Mouse (Mus musculus) heart, embryonic 12.5 days (tissue): Measurements from ENCODE around the gene Chpf2. TPM values are rescaled to one million over a fixed set of nuclear protein-coding genes. Genes with fewer than 3 reads are reported as not detected.
A peak's percentile ranks its signal among the peaks of the same experiment; 100 is the strongest.

ENCODE experiments used
- ATAC-seq: fragments of 200-750 bp; cut with Nextera tagmentation; 2 replicates; pipeline ENCODE4 v1.8.0; 2017; ENCODE audit warnings: moderate TSS enrichment, moderate library complexity; ENCODE audit not compliant: insufficient number of reproducible peaks, low FRiP score
- H3K27ac ChIP-seq: fragments of 300-500 bp; sonication (generic); 2 replicates; pipeline ENCODE4 v1.5.1; 2016; ENCODE audit warnings: mild to moderate bottlenecking, moderate library complexity; ENCODE audit not compliant: poor library complexity, severe bottlenecking
- H3K27me3 ChIP-seq: fragments of 300-500 bp; sonication (generic); replicated peaks from 2 replicates; pipeline ENCODE4 v1.6.1; 2016; ENCODE audit warnings: mild to moderate bottlenecking, moderate library complexity
- H3K36me3 ChIP-seq: fragments of 300-500 bp; sonication (generic); 2 replicates; pipeline ENCODE4 v1.6.1; 2016; ENCODE audit warnings: mild to moderate bottlenecking, moderate library complexity
- H3K4me1 ChIP-seq: fragments of 300-500 bp; sonication (generic); replicated peaks from 2 replicates; pipeline ENCODE4 v1.6.1; 2016; ENCODE audit warnings: mild to moderate bottlenecking
- H3K4me2 ChIP-seq: fragments of 300-500 bp; sonication (generic); 2 replicates; pipeline ENCODE4 v1.6.1; 2016; ENCODE audit warnings: mild to moderate bottlenecking, moderate library complexity
- H3K4me3 ChIP-seq: fragments of 300-500 bp; sonication (generic); 2 replicates; pipeline ENCODE4 v1.5.1; 2016; ENCODE audit warnings: mild to moderate bottlenecking
- H3K9ac ChIP-seq: fragments of 300-500 bp; sonication (generic); 2 replicates; pipeline ENCODE4 v1.6.1; 2016; ENCODE audit warnings: mild to moderate bottlenecking, moderate library complexity
- H3K9me3 ChIP-seq: fragments of 300-500 bp; sonication (generic); replicated peaks from 2 replicates; pipeline ENCODE4 v1.6.1; 2016; ENCODE audit warnings: mild to moderate bottlenecking, moderate library complexity
- WGBS: fragments of 180-500 bp; shearing (Covaris S2); methylation state at CpG from one replicate; pipeline ENCODE4 v1.1.7; 2016; 5-methylcytosine and 5-hydroxymethylcytosine counted together
- polyA plus RNA-seq: library from polyadenylated mRNA; unstranded; fragments of >200 nt; fragmentation: Nextera tagmentation; extraction: Ambion mirVana; gene quantifications from 2 replicates; pipeline ENCODE4 v1.2.1, GENCODE M21; 2016

Chpf2 gene
- polyA plus RNA-seq, 1 experiment from 2014 or later = 20.1 TPM

DNA sequence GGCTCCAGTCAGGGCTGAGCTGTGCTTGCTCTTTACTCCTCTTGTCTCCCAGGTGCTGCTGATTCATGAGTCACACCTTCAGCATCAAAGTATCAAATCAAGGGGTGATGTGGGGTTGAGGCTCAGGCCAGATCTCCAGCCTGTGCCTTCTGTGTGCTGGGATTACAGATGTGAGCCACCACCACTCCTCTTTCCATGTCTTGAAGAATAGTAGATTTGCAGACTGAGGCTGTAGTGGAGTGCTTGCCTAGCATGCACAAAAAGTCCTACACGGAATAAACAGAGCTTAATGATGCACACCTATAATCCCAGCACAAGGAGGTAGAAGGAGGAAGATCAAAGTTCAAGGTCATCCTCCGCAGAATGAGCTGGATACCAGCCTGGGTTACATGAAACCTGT is 29.8 kb upstream of the Chpf2 start, which contains the start of gene 4931409K22Rik:
TSS of gene 4931409K22Rik (minus strand) at position 101 of the 400 bp plus-strand sequence.
- Histone ChIP-seq H3K9me3 (0 out of 2 replicates have a peak, but pooled peaks cover 4% of the 10 kb centered on the region), H3K27me3 (peaks cover 15% of the 10 kb centered on the region; the same call in 1 of the 2 replicates), H3K9ac (no peak within 1 kb of the TSS), H3K4me1 (no peaks in the 10 kb centered on the region), H3K4me3 (no peak within 1 kb of the TSS), H3K4me2 (no peak within 1 kb of the TSS), H3K27ac (no peak within 1 kb of the TSS), H3K36me3 (no peaks in the 10 kb centered on the region)
- ATAC-seq = no peak
- whole genome bisulfite sequencing = 59% methylated on average over 2 of the region's 2 CpGs

- WGBS = 73% methylated on average over 1 of the region's 1 CpGs
- Histone ChIP-seq H3K4me2 (peak overlapping the region; percentile 92), H3K27ac (no peak overlapping the region), H3K4me3 (peak overlapping the region; percentile 84), H3K27me3 (no peaks in the 10 kb centered on the region), H3K36me3 (peaks cover 47% of the 10 kb centered on the region), H3K9me3 (no peaks in the 10 kb centered on the region), H3K4me1 (peaks cover 14% of the 10 kb centered on the region), H3K9ac (no peak overlapping the region)
- no peak for ATAC-seq
These were observed 10.6 kb upstream of the Chpf2 start for GRCm38 (mm10) chr5:24575948-24576347.

DNA sequence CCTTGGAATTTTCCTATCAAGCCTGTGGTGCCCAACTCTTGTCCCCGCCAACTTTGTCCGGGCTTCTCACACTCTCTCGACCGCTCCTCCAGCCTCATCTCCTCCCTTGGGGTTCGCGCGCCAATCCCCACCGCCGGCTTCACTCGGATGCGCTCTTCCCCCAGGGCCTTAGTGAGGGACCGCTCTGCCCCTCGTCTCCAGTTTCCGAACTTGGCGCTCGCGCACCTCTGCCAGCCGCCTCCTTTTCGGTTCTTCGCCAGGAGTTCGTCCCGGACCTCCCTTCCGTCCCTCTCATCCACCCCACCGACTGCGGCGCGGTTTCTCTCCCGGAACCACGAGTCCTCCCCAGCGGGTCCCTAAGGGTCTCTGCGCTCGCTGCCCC is 9.7 kb upstream of the Chpf2 start:
- peak overlapping the region; percentile 84 for H3K4me3 ChIP-seq
- H3K27me3 ChIP-seq = no peaks in the 10 kb centered on the region
- H3K9me3 ChIP-seq = no peaks in the 10 kb centered on the region
- peak overlapping the region; percentile 71 for H3K27ac ChIP-seq
- H3K36me3 ChIP-seq = peaks cover 39% of the 10 kb centered on the region
- peak overlapping the region; percentile 90 for H3K9ac ChIP-seq
- H3K4me1 ChIP-seq = peaks cover 14% of the 10 kb centered on the region
- H3K4me2 ChIP-seq = peak overlapping the region; percentile 92
- peak; percentile 23; the same call in 1 of the 2 replicates for ATAC-seq
- under 1% methylated on average over 32 of the region's 32 CpGs for WGBS

GRCm38 (mm10) chr5:24577183-24577929 is 9.2 kb upstream of the Chpf2 start, which contains the start of gene Abcf2:
Gene Abcf2 (minus strand): TSS chr5:24577467.
- Histone ChIP-seq H3K4me2 (peak within 1 kb of the TSS; percentile 92), H3K27ac (peak within 1 kb of the TSS; percentile 76), H3K9ac (peak within 1 kb of the TSS; percentile 90), H3K4me3 (peak within 1 kb of the TSS; percentile 84), H3K27me3 (no peaks in the 10 kb centered on the region), H3K36me3 (peaks cover 33% of the 10 kb centered on the region), H3K4me1 (peaks cover 14% of the 10 kb centered on the region), H3K9me3 (no peaks in the 10 kb centered on the region)
- 1% methylated on average over 48 of the region's 48 CpGs for WGBS
- peak; percentile 96 for ATAC-seq

DNA sequence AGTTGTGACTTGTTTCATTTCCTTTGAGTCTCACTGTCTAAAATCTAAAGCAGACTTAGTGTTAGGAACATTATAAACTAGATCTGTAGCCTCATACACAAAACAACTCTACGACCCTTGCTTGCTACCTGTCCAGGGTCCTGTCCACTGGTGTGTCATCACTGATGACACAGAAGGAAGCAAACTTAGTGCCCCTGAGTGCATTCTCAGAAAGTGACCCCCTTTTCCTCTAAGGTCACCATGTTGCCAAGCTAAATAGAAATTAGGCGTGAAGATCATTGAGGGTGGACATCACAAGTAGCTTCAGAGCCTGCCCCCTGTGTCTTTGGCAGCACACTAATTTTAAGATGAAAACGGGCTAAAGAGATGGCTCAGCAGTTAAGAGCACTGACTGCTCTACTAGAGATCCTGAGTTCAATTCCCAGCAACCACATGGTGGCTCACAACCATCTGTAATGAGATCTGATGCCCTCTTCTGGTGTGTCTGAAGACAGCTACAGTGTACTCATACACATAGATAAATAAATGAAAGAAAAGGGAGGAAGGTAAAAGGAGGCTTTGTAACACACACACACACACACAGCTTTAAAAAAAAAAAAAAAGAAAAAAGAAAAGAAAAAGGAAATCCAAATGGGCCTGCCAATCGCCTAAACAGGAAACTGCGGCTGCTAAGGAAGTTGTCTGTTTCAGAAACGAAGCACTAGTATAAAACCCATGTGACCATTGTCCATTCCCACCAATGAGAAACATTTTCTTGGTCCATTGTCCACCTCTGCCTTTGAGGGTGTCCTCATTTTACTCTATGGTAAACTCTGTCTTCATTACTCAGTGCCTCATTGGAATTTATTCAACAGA is 8.2 kb upstream of the Chpf2 start:
- ATAC-seq = no peak

DNA sequence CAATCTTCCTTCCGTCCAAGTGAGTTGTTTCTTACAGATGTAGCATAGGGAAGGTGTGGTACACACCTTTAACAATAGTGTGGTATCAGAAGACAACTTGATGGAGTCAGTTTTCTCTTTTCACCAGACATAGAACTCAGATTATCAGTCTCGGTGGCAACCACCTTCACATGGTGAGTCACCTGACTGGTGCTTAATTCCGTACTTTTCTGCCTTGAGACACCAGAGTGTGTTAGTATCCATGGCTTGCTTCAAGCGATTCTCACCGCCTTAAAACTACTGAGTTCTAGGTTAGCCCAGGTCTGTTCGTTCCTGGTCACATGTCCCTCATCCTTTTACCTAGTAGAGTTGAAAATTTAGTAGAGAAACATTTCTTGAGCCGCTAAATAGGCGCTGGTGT is 435 bp upstream of the Chpf2 start:
- Histone ChIP-seq H3K4me2 (peak overlapping the region; percentile 83), H3K9ac (peak overlapping the region; percentile 81), H3K27me3 (no peaks in the 10 kb centered on the region), H3K36me3 (peaks cover 31% of the 10 kb centered on the region), H3K4me3 (peak overlapping the region; percentile 78), H3K27ac (no peak overlapping the region), H3K4me1 (peaks cover 19% of the 10 kb centered on the region), H3K9me3 (no peaks in the 10 kb centered on the region)
- ATAC-seq = no peak
- 13% methylated on average over 8 of the region's 8 CpGs for WGBS

More for the DNA sequence above, 8.2 kb upstream of the Chpf2 start:
- WGBS = 61% methylated on average over 6 of the region's 6 CpGs
- Histone ChIP-seq H3K4me2 (peak overlapping the region; percentile 69), H3K36me3 (peaks cover 23% of the 10 kb centered on the region), H3K4me1 (peaks cover 14% of the 10 kb centered on the region), H3K9me3 (no peaks in the 10 kb centered on the region), H3K27me3 (no peaks in the 10 kb centered on the region), H3K9ac (peak overlapping the region; percentile 70), H3K4me3 (peak overlapping the region; percentile 84), H3K27ac (peak overlapping the region; percentile 76)

DNA sequence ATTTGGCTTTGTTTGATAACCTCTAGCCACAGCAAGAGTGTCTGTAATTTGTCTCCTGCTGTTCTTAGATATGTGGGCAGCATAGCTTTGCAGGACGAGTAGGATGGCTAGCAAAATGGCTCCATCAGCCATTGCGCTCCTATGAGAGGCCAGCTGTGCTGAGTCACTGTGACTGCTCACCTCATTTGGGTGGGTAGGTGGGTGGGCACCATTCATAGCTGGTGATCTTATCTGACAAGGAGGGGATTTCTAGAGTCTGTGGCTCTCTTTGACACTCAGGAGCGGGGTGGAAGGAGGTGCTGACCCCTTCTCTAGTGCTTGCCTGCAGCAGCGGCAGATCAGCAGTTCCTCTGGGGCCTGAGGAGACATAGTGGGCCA is 648 bp downstream of the Chpf2 start:
- 17% methylated on average over 4 of the region's 4 CpGs for WGBS
- Histone ChIP-seq H3K36me3 (peaks cover 42% of the 10 kb centered on the region), H3K9me3 (no peaks in the 10 kb centered on the region), H3K4me1 (peaks cover 30% of the 10 kb centered on the region), H3K27ac (peak overlapping the region; percentile 60; the same call in 1 of the 2 replicates), H3K27me3 (no peaks in the 10 kb centered on the region), H3K9ac (peak overlapping the region; percentile 81), H3K4me2 (peak overlapping the region; percentile 83), H3K4me3 (peak overlapping the region; percentile 78)
- ATAC-seq = peak; percentile 38; the same call in 1 of the 2 replicates

DNA sequence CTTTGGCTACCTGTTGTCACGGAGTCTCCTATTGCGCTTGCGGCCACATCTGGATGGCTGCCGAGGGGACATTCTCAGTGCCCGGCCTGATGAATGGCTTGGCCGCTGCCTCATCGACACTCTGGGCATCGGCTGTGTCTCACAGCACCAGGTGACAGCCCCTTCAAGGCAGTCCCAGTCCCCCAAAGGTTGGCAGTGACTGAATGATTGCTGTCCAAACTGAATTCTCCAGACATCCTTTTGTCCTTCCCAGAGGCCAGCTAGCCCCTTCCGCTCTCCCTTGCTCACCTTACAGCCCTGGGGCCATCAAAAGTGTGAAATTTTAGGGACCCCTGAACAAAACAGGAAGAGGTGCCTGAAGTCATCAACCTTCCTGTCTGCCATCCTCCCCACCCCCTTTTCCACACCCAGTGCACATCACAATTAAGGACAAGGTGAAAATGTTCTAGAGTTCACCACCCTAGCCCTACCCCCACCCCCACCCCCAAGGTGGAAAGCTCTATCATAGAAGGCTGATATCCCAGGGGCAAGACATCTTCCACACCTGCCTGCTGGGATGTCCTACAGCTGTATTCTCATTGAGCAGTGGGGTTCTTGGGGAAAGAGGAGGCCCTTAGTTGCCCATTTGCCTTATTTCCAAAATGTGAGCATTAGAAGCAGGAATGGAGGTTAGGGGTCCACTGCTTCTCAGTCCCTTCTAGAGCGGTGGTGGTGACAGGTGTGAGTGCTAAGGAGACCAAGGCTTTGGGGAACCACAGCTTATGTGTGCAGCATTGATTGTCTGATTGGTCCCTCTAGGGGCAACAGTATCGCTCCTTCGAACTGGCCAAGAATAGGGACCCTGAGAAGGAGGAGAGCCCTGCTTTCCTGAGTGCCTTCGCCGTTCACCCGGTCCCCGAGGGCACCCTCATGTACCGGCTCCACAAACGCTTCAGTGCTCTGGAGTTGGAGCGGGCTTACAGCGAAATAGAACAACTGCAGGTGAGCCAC is 3.3 kb downstream of the Chpf2 start:
- peaks cover 68% of the 10 kb centered on the region for H3K36me3 ChIP-seq
- H3K4me3 ChIP-seq = no peak overlapping the region
- H3K27ac ChIP-seq = no peak overlapping the region
- no peak overlapping the region for H3K4me2 ChIP-seq
- H3K27me3 ChIP-seq = no peaks in the 10 kb centered on the region
- H3K9me3 ChIP-seq = no peaks in the 10 kb centered on the region
- peaks cover 35% of the 10 kb centered on the region for H3K4me1 ChIP-seq
- H3K9ac ChIP-seq = no peak overlapping the region
- 86% methylated on average over 20 of the region's 20 CpGs for WGBS
- ATAC-seq = no peak

DNA sequence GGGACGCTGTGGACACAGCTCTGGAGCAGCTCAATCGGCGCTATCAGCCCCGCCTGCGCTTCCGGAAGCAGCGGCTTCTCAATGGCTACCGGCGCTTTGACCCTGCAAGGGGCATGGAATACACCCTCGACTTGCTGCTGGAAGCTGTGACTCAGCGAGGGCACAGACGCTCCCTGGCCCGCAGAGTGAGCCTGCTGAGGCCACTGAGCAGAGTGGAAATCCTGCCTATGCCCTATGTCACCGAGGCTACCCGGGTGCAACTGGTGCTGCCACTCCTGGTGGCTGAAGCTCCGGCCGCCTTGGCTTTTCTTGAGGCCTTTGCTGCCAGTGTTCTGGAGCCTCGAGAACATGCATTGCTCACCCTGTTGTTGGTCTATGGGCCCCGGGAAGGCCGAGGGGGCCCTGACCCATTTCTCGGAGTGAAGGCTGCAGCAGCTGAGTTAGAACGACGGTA is 4.8 kb downstream of the Chpf2 start:
- H3K27ac ChIP-seq = 0 out of 2 replicates have a peak overlapping the region, but pooled peaks have one; percentile 5
- peaks cover 83% of the 10 kb centered on the region for H3K36me3 ChIP-seq
- H3K9me3 ChIP-seq = no peaks in the 10 kb centered on the region
- H3K9ac ChIP-seq = 0 out of 2 replicates have a peak overlapping the region, but pooled peaks have one; percentile 19
- H3K4me3 ChIP-seq = no peak overlapping the region
- H3K27me3 ChIP-seq = no peaks in the 10 kb centered on the region
- peaks cover 37% of the 10 kb centered on the region for H3K4me1 ChIP-seq
- H3K4me2 ChIP-seq = peak overlapping the region; percentile 32
- 29% methylated on average over 23 of the region's 23 CpGs for WGBS
- ATAC-seq = no peak

- peaks cover 87% of the 10 kb centered on the region for H3K36me3 ChIP-seq
These were observed 5.4 kb downstream of the Chpf2 start for GRCm38 (mm10) chr5:24591796-24592470.

More at GRCm38 (mm10) chr5:24591796-24592470, 5.4 kb downstream of the Chpf2 start:
- Histone ChIP-seq H3K9ac (0 out of 2 replicates have a peak overlapping the region, but pooled peaks have one; percentile 19), H3K27ac (no peak overlapping the region), H3K27me3 (no peaks in the 10 kb centered on the region), H3K4me2 (peak overlapping the region; percentile 32), H3K4me1 (peaks cover 44% of the 10 kb centered on the region), H3K4me3 (no peak overlapping the region), H3K9me3 (no peaks in the 10 kb centered on the region)
- WGBS = 59% methylated on average over 24 of the region's 24 CpGs
- no peak for ATAC-seq
